Mouse (Mus musculus) liver, adult 2 months (tissue): ENCODE results near the gene Fhit.

Experiments used
- CTCF ChIP-seq: fragments of 200-500 bp; IDR thresholded peaks from 2 replicates; pipeline ENCODE4 v1.5.1; 2011; ENCODE audit warnings: low read depth, low read length, control low read depth
- POLR2A ChIP-seq: fragments of 200-500 bp; IDR thresholded peaks from 2 replicates; pipeline ENCODE4 v1.6.1; 2011; ENCODE audit warnings: low read length, control low read depth; ENCODE audit not compliant: insufficient read depth; ENCODE audit errors: extremely low read depth

- TF ChIP-seq CTCF (no peak), POLR2A (no peak)
Observed at GRCm38 (mm10) chr14:10548632-10549031, 613.2 kb downstream of the Fhit start.
